Mouse (Mus musculus): ENCODE measurements around the gene Gsdma. TPM values are rescaled to one million over a fixed set of nuclear protein-coding genes. Genes with fewer than 3 reads are reported as not detected.
"Not testable (repeated sequence)": the region's sequence is repeated elsewhere in the genome, so short reads cannot be mapped to it uniquely, and the experiment has no call there.

Gsdma gene
- polyA plus RNA-seq, 1 experiment from 2014 or later, result 3.7 TPM

DNA sequence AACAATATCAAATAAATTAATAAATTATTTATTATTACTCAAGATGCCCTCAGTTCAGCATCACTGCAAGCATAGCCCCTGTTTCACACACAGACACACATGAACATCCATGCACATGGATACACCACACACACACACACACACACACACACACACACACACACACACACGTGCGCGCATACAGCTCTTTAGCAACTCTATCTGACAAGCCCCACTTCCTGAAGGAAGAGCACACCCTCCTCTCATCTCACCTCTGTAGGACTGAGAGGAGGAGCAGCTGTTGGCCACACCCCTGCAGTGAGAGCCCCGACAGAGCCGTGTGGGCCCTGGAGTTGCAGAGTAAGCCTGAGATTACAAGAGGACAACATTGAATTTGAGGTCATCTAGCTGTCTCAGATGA is 24.1 kb upstream of the Gsdma start:
- no peak for ATAC-seq (ENCODE audit: insufficient read depth, low FRiP score)
- Histone ChIP-seq H3K27me3 (ENCODE audit: control insufficient read depth, insufficient read depth, low read length) (no peaks in the 10 kb centered on the region), H3K9ac (ENCODE audit: low read length) (no peak overlapping the region), H3K9me3 (replicated peaks; ENCODE audit: control insufficient read depth, low read length) (no peaks in the 10 kb centered on the region; the same call in 1 of the 2 replicates), H3K4me3 (replicated peaks; ENCODE audit: low read length) (no peak overlapping the region), H3K4me1 (ENCODE audit: control insufficient read depth, insufficient read depth, low read length) (no peaks in the 10 kb centered on the region), H3K27ac (ENCODE audit: low read length) (no peak overlapping the region), H3K4me2 (ENCODE audit: low read depth, low read length) (no peak overlapping the region), H3K36me3 (ENCODE audit: control insufficient read depth, insufficient read depth, low read length) (no peaks in the 10 kb centered on the region)
- WGBS, result 53% methylated on average over 5 of the region's 5 CpGs

DNA sequence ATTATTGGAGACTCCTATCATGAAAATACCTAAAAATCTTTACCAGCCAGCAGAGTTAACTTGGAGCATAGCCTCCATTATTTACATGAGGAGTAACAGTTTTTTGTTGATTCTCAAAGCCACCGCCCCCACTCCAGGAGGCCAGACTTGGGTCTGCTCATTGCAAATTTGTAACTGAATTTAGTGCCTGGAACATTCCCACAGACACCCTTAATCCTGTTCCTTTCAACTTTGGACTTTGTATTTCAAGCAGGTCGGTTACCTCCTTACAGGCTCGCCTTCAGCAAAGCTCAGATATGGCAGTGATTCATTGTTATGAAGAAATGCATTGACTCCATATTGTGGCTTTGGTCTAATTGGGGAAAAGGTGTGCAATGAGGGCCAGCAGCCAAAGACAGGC is 19.4 kb upstream of the Gsdma start:
- H3K9ac ChIP-seq (ENCODE audit: low read length), result no peak overlapping the region
- H3K4me2 ChIP-seq (ENCODE audit: low read depth, low read length), result no peak overlapping the region
- H3K9me3 ChIP-seq (replicated peaks; ENCODE audit: control insufficient read depth, low read length), result no peaks in the 10 kb centered on the region; the same call in 1 of the 2 replicates
- H3K4me3 ChIP-seq (replicated peaks; ENCODE audit: low read length), result no peak overlapping the region
- no peaks in the 10 kb centered on the region for H3K27me3 ChIP-seq (ENCODE audit: control insufficient read depth, insufficient read depth, low read length)
- H3K36me3 ChIP-seq (ENCODE audit: control insufficient read depth, insufficient read depth, low read length), result no peaks in the 10 kb centered on the region
- H3K27ac ChIP-seq (ENCODE audit: low read length), result no peak overlapping the region
- WGBS, result 74% methylated on average over 3 of the region's 3 CpGs
- no peak for ATAC-seq (ENCODE audit: insufficient read depth, low FRiP score)
- no peaks in the 10 kb centered on the region for H3K4me1 ChIP-seq (ENCODE audit: control insufficient read depth, insufficient read depth, low read length)

- ATAC-seq (ENCODE audit: insufficient read depth, low FRiP score), result no peak
- H3K4me2 ChIP-seq (ENCODE audit: low read depth, low read length), result no peak overlapping the region
- WGBS, result 70% methylated on average over 2 of the region's 2 CpGs
- no peak overlapping the region for H3K4me3 ChIP-seq (replicated peaks; ENCODE audit: low read length)
- no peaks in the 10 kb centered on the region for H3K4me1 ChIP-seq (ENCODE audit: control insufficient read depth, insufficient read depth, low read length)
- no peaks in the 10 kb centered on the region; the same call in 1 of the 2 replicates for H3K9me3 ChIP-seq (replicated peaks; ENCODE audit: control insufficient read depth, low read length)
- no peaks in the 10 kb centered on the region for H3K36me3 ChIP-seq (ENCODE audit: control insufficient read depth, insufficient read depth, low read length)
- H3K9ac ChIP-seq (ENCODE audit: low read length), result no peak overlapping the region
- no peaks in the 10 kb centered on the region for H3K27me3 ChIP-seq (ENCODE audit: control insufficient read depth, insufficient read depth, low read length)
- H3K27ac ChIP-seq (ENCODE audit: low read length), result no peak overlapping the region
Observed at GRCm38 (mm10) chr11:98645946-98646345, 18.2 kb upstream of the Gsdma start.

DNA sequence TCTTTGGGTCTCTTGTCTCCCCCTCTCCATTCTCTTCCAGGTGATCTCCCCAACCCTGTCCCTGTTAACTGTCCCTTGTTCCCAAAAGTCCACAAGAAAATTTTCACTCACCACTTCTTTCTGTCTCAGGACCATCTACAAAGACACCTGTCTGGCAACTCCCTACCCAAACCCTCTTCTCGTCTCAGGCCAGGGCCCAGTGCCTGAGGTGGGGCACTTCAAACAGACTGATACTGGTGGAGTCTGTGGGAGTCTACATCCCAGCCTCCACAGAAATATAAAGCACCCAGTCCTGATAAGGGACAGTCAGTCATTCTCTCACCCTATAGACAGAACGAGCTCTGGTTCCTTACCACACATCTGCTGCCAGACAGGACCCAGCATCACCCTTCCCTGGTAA is 17.7 kb upstream of the Gsdma start, which contains the start of gene Gsdma2:
Gene Gsdma2 (plus strand): TSS at position 301 of the 400 bp plus-strand sequence.
- Histone ChIP-seq H3K4me2 (ENCODE audit: low read depth, low read length) (no peak within 1 kb of the TSS), H3K27me3 (ENCODE audit: control insufficient read depth, insufficient read depth, low read length) (no peaks in the 10 kb centered on the region), H3K4me1 (ENCODE audit: control insufficient read depth, insufficient read depth, low read length) (no peaks in the 10 kb centered on the region), H3K27ac (ENCODE audit: low read length) (no peak within 1 kb of the TSS), H3K36me3 (ENCODE audit: control insufficient read depth, insufficient read depth, low read length) (no peaks in the 10 kb centered on the region), H3K9me3 (replicated peaks; ENCODE audit: control insufficient read depth, low read length) (no peaks in the 10 kb centered on the region; the same call in 1 of the 2 replicates), H3K9ac (ENCODE audit: low read length) (no peak within 1 kb of the TSS), H3K4me3 (replicated peaks; ENCODE audit: low read length) (no peak within 1 kb of the TSS)
- 51% methylated on average over 2 of the region's 2 CpGs for WGBS
- no peak for ATAC-seq (ENCODE audit: insufficient read depth, low FRiP score)

DNA sequence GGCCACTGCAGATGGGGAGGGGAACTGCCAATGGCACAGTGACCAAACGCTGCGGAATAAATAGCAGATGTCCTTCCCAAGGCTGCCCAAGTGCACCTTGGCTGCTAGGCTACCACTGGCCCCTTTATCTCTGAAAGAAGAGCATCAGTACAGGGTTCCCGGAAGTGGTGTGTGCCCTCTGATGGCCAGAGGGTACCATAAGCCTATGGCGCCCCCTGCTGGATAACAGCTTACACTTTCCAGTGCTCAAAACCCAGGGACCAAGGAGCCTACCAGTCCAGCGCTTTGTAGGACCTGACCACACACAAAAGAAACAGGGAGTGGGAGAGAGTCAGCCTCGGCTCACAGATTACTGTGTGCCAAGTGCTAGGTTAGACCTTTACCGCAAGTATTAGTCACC is 9.1 kb upstream of the Gsdma start:
- not testable (repeated sequence) for H3K4me1 ChIP-seq (ENCODE audit: control insufficient read depth, insufficient read depth, low read length); H3K9me3 ChIP-seq (replicated peaks; ENCODE audit: control insufficient read depth, low read length); H3K27me3 ChIP-seq (ENCODE audit: control insufficient read depth, insufficient read depth, low read length); H3K27ac ChIP-seq (ENCODE audit: low read length); H3K9ac ChIP-seq (ENCODE audit: low read length); H3K36me3 ChIP-seq (ENCODE audit: control insufficient read depth, insufficient read depth, low read length); H3K4me2 ChIP-seq (ENCODE audit: low read depth, low read length); H3K4me3 ChIP-seq (replicated peaks; ENCODE audit: low read length)
- 15% methylated on average over 7 of the region's 7 CpGs for WGBS
- peak; percentile 56 for ATAC-seq (ENCODE audit: insufficient read depth, low FRiP score)

DNA sequence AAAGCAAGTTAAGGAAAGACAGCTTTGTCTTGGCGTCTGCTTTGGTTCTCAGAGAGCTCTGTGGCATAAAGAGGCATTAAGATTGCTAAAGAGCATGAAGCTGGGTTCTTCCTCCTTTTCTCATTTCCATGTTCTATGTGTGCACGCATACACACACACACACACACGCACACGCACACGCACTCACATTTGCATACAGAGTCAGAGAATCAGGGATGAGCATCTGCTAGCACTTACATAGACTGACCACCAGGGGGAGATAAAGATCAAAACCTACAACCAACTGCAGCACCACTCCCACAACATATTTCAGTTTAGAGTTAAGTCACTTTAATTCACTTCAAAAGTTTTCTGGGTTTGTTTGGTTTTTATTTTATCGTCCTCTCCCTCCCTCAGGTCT is 3.6 kb upstream of the Gsdma start:
- no peaks in the 10 kb centered on the region for H3K36me3 ChIP-seq (ENCODE audit: control insufficient read depth, insufficient read depth, low read length)
- no peak overlapping the region for H3K4me2 ChIP-seq (ENCODE audit: low read depth, low read length)
- no peak overlapping the region; the same call in 1 of the 2 replicates for H3K9ac ChIP-seq (ENCODE audit: low read length)
- ATAC-seq (ENCODE audit: insufficient read depth, low FRiP score), result peak; percentile 50; the same call in 1 of the 2 replicates
- no peaks in the 10 kb centered on the region for H3K27me3 ChIP-seq (ENCODE audit: control insufficient read depth, insufficient read depth, low read length)
- H3K9me3 ChIP-seq (replicated peaks; ENCODE audit: control insufficient read depth, low read length), result no peaks in the 10 kb centered on the region
- no peak overlapping the region for H3K4me3 ChIP-seq (replicated peaks; ENCODE audit: low read length)
- no peak overlapping the region for H3K27ac ChIP-seq (ENCODE audit: low read length)
- no peaks in the 10 kb centered on the region for H3K4me1 ChIP-seq (ENCODE audit: control insufficient read depth, insufficient read depth, low read length)
- WGBS, result 10% methylated on average over 6 of the region's 6 CpGs

GRCm38 (mm10) chr11:98668984-98669383 is 4.8 kb downstream of the Gsdma start:
- WGBS, result 46% methylated on average over 2 of the region's 2 CpGs
- Histone ChIP-seq H3K4me2 (ENCODE audit: low read depth, low read length) (no peak overlapping the region), H3K27ac (ENCODE audit: low read length) (no peak overlapping the region), H3K9me3 (replicated peaks; ENCODE audit: control insufficient read depth, low read length) (no peaks in the 10 kb centered on the region), H3K9ac (ENCODE audit: low read length) (no peak overlapping the region), H3K36me3 (ENCODE audit: control insufficient read depth, insufficient read depth, low read length) (no peaks in the 10 kb centered on the region), H3K27me3 (ENCODE audit: control insufficient read depth, insufficient read depth, low read length) (no peaks in the 10 kb centered on the region), H3K4me1 (ENCODE audit: control insufficient read depth, insufficient read depth, low read length) (no peaks in the 10 kb centered on the region), H3K4me3 (replicated peaks; ENCODE audit: low read length) (no peak overlapping the region)
- ATAC-seq (ENCODE audit: insufficient read depth, low FRiP score), result no peak

DNA sequence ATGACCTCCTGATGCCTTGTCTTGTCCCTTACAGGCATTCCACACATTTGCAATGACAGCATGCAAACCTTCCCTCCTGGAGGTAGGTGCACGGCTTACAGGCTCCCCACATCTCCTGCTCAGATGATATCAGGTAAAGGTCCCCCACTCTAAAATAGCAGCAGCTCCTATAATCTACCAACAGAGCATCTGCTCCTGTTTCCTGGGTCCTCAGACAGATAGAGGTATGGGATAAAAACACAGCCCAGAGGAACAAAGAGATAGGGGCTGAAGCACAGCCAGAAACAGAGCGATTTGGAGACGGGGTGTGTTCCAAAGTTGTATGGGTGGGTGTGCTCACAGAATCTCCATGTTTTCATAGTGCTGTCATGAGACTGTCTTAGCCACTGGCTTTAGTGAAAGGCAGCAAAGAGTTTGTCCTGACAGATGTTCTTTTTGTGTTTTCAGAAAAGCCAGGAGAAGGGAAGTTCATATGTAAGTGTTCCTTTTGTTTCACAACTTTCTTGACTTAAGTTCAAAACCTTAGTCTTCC is 7.2 kb downstream of the Gsdma start:
- H3K27ac ChIP-seq (ENCODE audit: low read length), result no peak overlapping the region
- 60% methylated on average over 3 of the region's 3 CpGs for WGBS
- no peak for ATAC-seq (ENCODE audit: insufficient read depth, low FRiP score)
- no peaks in the 10 kb centered on the region for H3K36me3 ChIP-seq (ENCODE audit: control insufficient read depth, insufficient read depth, low read length)
- no peaks in the 10 kb centered on the region for H3K4me1 ChIP-seq (ENCODE audit: control insufficient read depth, insufficient read depth, low read length)
- no peak overlapping the region for H3K4me3 ChIP-seq (replicated peaks; ENCODE audit: low read length)
- no peaks in the 10 kb centered on the region for H3K27me3 ChIP-seq (ENCODE audit: control insufficient read depth, insufficient read depth, low read length)
- H3K9ac ChIP-seq (ENCODE audit: low read length), result no peak overlapping the region
- no peaks in the 10 kb centered on the region for H3K9me3 ChIP-seq (replicated peaks; ENCODE audit: control insufficient read depth, low read length)
- H3K4me2 ChIP-seq (ENCODE audit: low read depth, low read length), result no peak overlapping the region

GRCm38 (mm10) chr11:98671857-98672256 is 7.7 kb downstream of the Gsdma start:
- Histone ChIP-seq H3K36me3 (ENCODE audit: control insufficient read depth, insufficient read depth, low read length) (no peaks in the 10 kb centered on the region), H3K9ac (ENCODE audit: low read length) (no peak overlapping the region), H3K27me3 (ENCODE audit: control insufficient read depth, insufficient read depth, low read length) (no peaks in the 10 kb centered on the region), H3K27ac (ENCODE audit: low read length) (no peak overlapping the region), H3K4me2 (ENCODE audit: low read depth, low read length) (no peak overlapping the region), H3K4me3 (replicated peaks; ENCODE audit: low read length) (no peak overlapping the region), H3K4me1 (ENCODE audit: control insufficient read depth, insufficient read depth, low read length) (no peaks in the 10 kb centered on the region), H3K9me3 (replicated peaks; ENCODE audit: control insufficient read depth, low read length) (no peaks in the 10 kb centered on the region)
- no peak for ATAC-seq (ENCODE audit: insufficient read depth, low FRiP score)
- 43% methylated on average over 5 of the region's 5 CpGs for WGBS
